Mouse (Mus musculus): ENCODE measurements around the gene Bcl11a.

DNA sequence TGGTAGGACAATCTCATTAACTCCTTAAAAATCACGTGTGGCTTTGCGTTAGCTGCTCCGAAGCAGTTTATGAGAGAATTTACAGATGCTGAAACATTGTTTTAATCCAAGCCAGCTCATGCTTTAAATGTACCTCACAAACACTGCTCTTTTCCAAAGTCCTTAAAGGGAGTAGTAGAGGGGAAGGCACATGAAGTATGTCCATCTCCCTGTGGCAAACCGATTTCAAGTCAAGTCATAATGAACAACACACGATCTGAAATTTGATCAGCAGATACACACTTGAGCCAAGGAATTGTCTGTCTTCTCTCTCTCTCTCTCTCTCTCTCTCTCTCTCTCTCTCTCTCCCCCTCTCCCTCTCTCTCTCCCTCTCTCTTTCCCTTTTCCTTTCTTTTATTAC is 20.2 kb downstream of the Bcl11a start:
- TF ChIP-seq GATA1 (IDR thresholded peaks at IDR 0.05; ENCODE audit: borderline replicate concordance, low read length) (no peak), FLI1 (IDR thresholded peaks at IDR 0.05; ENCODE audit: low read length) (no peak)

All from megakaryocyte, embryonic 14.5 days (primary cell).